Mouse (Mus musculus) heart, adult 18-20 months (tissue): ENCODE measurements around the gene Slc12a6. TPM values are rescaled to one million over a fixed set of nuclear protein-coding genes. Genes with fewer than 3 reads are reported as not detected.

Experiments
- DNase-seq, 2 experiments: peaks; one replicate each; pipeline ENCODE4 v3.0.0; 2021 to 2022; ENCODE audit warnings: mixed read lengths in 1 of 2
- total RNA-seq, 2 experiments: library from RNA; stranded (reverse); gene quantifications; 2 replicates each; pipeline ENCODE4 v1.2.3; 2021

Gene Slc12a6
- total RNA-seq, 2 experiments from 2014 or later: 26.5 to 31.5 TPM

- DNase-seq: no peak
Observed at GRCm38 (mm10) chr2:112318227-112318626, 52.6 kb downstream of the Slc12a6 start.

GRCm38 (mm10) chr2:112318905-112319304, 53.3 kb downstream of the Slc12a6 start:
- DNase-seq: peak in 1 of 2 experiments; percentile 19

DNA sequence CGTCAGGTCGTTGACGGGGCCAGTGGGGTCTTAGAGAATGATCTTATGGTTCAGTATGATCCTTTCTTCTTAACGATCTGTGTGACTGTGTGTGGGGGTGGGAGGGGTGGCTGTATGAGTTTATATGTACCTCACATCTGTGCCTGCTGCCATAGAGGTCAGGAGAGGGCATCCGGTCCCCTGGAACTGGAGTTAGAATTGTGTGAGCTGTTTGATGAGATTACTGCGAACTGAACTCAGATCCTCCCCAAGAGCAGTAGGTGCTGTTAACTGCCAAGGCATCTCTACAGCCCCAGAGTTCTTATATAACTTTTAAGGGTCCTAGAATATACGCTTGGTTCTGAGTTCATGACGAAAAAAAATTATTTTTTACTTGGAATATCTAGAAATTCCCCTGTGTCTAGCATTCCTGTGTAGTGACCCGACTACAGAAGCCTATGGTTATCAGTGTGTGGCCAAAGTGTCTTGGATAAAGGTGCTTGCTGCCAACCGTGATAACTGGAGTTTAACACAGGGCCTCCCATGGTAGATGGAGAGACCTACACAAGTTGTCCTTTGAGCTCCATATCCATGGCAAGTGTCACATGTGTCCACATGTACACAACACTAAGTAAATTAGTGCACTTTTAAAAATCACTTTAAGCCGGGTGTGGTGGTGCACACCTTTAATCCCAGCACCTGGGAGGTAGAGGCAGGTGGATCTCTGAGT, 62.6 kb downstream of the Slc12a6 start:
- DNase-seq: no peak

GRCm38 (mm10) chr2:112332051-112332898, 66.7 kb downstream of the Slc12a6 start:
- DNase-seq: no peak

GRCm38 (mm10) chr2:112337211-112337610, 71.6 kb downstream of the Slc12a6 start:
- DNase-seq: no peak

GRCm38 (mm10) chr2:112339736-112340135, 74.1 kb downstream of the Slc12a6 start:
- peak; percentile 13 to 28 for DNase-seq

DNA sequence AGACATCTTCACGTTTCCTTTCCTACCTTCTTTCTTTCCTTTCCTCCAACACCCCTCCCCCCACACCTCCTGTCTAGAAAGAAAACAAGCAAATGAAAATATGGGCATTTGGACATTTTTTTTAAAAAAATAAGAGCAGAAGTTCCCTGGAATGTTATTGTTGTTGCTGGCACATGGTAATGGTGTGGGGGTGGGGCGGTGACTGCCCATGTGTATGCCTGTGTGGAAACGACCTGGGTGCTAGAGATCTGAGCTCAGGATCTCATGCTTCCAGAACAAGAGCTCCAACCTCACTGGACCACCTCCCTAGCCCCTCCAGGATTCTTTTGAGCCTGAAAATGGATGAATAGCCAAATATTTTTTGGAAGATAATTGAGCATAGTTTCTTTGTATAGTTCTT, 75.5 kb downstream of the Slc12a6 start:
- DNase-seq: no peak

DNA sequence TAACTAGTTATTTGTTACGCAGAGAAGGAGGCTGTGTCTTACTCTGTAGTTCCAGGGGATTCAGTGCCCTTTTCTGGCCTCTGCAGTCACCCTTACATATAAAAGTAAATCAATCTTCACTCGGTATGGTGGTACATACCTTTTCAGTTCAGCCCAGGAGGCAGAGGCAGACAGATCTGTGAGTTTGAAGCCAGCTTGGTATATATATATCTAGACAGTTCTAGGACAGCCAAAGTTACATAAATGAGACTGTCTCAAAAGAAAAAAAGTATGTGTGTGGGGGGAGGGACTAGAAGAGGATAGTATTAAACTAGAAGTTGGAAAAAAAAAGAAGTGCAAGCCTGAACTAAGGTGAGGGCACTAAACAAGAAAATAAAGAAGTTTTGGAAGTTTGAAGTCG, 82.6 kb downstream of the Slc12a6 start:
- no peak for DNase-seq

DNA sequence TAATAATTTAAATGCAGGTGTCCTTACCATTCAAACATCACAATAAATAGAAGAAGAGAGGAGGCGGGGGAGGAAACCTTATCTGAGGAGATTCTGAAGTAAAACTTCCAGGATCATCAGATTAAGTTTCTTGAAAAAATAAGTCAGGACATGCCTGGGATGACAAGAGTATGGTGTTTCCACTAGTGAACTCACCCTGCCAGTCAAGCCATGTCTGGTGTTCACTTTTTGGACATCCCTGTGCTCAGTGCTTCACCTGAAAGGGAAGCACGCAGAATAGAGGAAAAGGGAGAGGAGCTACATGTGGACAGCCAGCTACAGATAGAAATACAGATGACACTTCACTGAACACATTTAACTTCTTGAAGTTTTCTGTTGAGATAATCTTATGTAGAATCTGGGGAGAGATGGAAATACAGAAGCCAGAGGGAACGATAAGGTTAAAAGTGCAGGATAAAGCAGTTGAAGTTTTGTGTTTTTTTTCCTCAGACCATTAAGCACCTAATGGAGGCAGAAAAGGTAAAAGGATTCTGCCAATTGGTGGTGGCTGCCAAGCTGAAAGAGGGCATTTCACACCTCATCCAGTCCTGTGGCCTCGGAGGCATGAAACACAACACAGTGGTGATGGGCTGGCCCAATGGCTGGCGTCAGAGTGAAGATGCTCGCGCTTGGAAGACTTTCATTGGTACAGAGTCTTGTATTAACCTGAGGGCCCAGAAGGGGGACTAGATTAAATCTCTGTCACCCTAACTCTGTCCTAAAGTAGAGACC, 88.2 kb downstream of the Slc12a6 start:
- no peak for DNase-seq

GRCm38 (mm10) chr2:112359611-112360010, 94.0 kb downstream of the Slc12a6 start:
- no peak for DNase-seq

DNA sequence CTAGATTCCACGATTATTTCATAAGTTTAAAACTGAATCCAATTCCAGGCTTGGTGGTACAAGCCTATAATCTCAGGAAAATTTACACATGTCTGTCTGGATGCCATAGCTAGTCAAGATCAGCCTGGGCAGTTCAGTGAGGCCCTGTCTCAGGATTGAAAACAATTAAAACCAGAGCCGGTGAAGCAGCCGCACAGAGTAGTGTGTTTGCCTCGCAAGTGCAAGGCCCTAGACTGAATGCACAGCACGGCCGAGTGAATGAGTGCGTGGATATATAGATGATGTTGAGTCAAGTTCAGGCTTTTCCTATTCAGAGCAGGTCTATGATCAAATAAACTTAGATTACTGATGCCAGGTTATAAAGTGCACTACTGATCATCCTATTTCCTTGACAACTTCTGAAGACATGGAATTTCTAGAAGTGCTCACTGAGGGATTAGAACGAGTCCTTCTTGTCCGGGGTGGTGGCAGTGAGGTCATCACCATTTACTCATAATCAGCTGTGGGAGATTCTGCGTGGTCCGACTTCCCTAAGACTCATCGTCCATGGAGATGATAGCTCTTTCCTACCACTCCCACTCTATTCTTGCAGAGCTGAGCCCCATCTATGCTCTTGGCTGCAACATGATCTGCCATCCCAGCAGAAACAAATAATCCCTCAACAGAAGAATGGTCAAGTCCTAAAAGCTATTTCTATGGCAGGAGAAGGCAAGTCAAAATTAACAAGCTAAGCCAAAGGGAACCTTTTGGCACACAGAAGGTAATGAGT, 94.6 kb downstream of the Slc12a6 start:
- DNase-seq: no peak

DNA sequence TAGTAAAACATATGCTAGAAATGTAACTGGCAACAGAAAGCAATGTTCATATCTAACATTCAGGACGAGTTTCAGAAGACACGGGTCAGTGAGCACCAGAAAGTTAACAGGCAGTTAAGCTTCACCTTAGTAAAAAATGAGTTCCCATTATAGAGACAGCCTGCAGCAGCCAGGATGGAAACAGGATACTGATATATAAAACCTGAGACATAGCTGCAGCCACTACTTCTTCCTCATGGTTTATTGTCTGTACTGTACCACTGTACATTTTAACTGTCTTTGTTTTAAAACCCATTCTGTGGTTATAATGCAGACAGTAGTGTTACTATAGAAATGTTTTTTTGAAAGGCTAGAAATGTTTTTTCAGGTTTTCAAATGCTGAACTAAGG, 95.2 kb downstream of the Slc12a6 start:
- no peak for DNase-seq

GRCm38 (mm10) chr2:112367222-112367621, 101.6 kb downstream of the Slc12a6 start:
- DNase-seq: no peak

- DNase-seq: peak; percentile 91 to 97
Observed at GRCm38 (mm10) chr2:112367726-112368673, 102.4 kb downstream of the Slc12a6 start, which contains the start of gene Emc4. TSS of gene Emc4 (minus strand) at chr2:112368027.

- DNase-seq: peak; percentile 68 to 73
Observed at GRCm38 (mm10) chr2:112369941-112370340, 104.3 kb downstream of the Slc12a6 start.

- DNase-seq: peak; percentile 39 to 69
Observed at GRCm38 (mm10) chr2:112373141-112373540, 107.5 kb downstream of the Slc12a6 start.

GRCm38 (mm10) chr2:112374610-112375009, 109.0 kb downstream of the Slc12a6 start:
- DNase-seq: peak; percentile 33 to 73

DNA sequence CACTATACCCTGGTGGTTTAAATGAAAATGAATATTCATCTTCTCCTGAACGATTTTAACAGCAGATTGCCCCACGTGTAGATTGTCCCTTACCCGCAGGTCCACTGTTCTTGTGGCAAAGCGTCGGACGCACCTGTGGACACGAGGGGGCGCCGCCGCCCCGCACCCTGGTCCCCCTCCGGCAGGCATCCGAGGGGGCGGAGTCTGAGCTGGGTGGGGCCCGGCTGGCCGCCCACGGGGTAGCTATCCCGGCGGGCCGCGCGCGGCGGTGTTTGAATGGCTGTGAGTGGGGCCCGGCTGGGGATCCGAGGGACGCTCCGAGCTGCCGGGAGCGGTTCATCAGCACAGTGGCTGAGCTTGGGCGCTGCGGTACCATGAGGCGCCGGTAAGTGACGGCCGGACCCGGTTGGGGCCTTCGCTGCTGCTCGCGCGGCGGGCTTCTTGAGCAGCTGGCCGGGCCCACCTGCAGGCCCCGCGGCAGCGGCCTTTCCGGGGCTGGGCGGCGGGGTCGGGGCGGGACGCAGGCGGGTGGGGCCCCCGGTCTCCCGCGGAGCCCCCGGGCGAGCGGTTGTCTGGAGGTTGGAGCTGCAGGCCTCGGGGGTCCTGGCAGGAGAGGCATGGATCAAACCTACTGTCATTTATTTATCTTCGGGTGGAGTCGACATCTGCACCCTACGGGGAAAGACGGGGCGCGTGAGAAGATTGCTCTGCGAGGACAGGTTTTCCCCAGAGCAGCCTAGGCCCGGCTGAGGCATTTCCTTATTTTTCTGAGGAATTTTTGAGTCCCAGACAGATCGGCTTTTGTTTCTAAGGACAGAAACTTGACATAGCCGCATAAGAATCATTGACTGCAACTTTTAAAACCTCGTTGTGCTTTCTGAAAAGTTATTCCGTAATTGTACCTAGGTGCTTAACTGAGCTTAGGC, 113.6 kb downstream of the Slc12a6 start, which contains the start of gene Katnbl1:
Gene Katnbl1 (plus strand): TSS at position 239 of the 926 bp plus-strand sequence.
- DNase-seq: peak; percentile 95

GRCm38 (mm10) chr2:112380131-112380530, 114.5 kb downstream of the Slc12a6 start:
- no peak for DNase-seq
